ENCODE assay signal across 11 mouse cellular contexts in the genomic region with DNA sequence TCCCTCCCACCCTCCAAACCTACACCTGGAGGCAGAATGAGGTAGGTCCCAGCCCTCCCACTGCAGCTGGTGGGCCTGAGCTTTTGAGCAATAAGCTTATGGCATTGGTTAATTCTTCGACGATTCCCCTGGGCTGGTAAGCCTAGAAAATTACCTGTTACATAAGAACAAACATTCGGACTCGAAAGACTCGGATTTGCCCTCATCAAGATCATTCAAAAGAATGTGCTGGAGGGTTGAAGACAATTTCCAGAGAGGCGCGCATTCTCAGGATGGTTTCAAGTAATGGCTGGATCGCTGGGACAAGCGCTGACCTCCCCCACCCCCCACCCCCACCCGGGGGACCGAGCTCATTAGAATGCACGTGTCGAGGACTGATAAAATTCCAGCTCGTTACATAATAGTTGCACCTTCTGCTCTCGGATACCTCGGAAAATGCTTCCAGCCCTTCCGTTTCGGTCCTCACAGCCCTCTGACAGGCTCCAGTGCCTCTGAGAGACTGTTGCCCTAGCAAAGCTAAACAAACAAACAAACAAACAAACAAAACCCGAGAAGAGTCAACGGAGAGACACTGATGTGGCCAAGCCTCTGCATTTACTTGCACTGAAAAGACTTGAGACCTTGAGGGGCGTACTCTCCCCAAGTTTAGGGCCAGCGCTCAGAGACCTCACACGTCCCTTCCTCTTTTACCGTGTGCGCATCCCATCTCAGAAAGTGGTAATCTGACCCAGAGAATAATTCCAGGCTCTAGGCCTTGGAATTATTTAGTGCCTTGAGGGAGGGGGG.
DNase-seq lines count a peak whose midpoint lies in the region; ATAC-seq lines count a peak whose summit lies in the region.
"Had no signal": no experiment of that assay in that cellular context is flagged by ENCODE, and none has a peak within 500 bp of the region (broad histone marks: within the 10 kb centered on the region; RNA-seq: fewer than 3 reads in every experiment).

No protein-coding gene starts in this region.

- H3K9ac ChIP-seq in hindbrain, embryonic 11.5 days (ENCODE audit: low read depth, low read length) = 0 out of 2 replicates have a peak overlapping the region, but pooled peaks have one; percentile 15
- H3K9ac ChIP-seq in midbrain, embryonic 11.5 days (ENCODE audit: low read length) = peak overlapping the region; percentile 54

- peak; percentile 32; the same call in 1 of the 2 replicates for ATAC-seq in common myeloid progenitor, adult 5-6 weeks (replicated peaks; ENCODE audit: low read depth, poor library complexity, severe bottlenecking)
- ATAC-seq in hindbrain, embryonic 11.5 days (ENCODE audit: low FRiP score) = 0 out of 2 replicates have a peak, but pooled peaks have one; percentile 27
- peak; percentile 67 for ATAC-seq in midbrain, embryonic 11.5 days (ENCODE audit: low FRiP score)

- WGBS in hindbrain, embryonic 11.5 days = 6% methylated on average over 25 of the region's 25 CpGs
- WGBS in midbrain, embryonic 11.5 days = 4% methylated on average over 25 of the region's 25 CpGs

- no peaks in the 10 kb centered on the region for H3K36me3 ChIP-seq in hindbrain, embryonic 11.5 days (ENCODE audit: control insufficient read depth, insufficient read depth, low read length)
- no peaks in the 10 kb centered on the region for H3K36me3 ChIP-seq in midbrain, embryonic 11.5 days (ENCODE audit: control insufficient read depth, insufficient read depth, low read length)

- 0 out of 2 replicates have a peak, but pooled peaks cover 4% of the 10 kb centered on the region for H3K4me1 ChIP-seq in hindbrain, embryonic 11.5 days (replicated peaks; ENCODE audit: control insufficient read depth, insufficient read depth, low read length)
- peaks cover 9% of the 10 kb centered on the region for H3K4me1 ChIP-seq in midbrain, embryonic 11.5 days (ENCODE audit: control insufficient read depth, insufficient read depth, low read length)

- H3K27me3 ChIP-seq in hindbrain, embryonic 11.5 days (ENCODE audit: control insufficient read depth, insufficient read depth, low read length) = no peaks in the 10 kb centered on the region; the same call in 1 of the 2 replicates
- H3K27me3 ChIP-seq in midbrain, embryonic 11.5 days (ENCODE audit: control insufficient read depth, insufficient read depth, low read length) = no peaks in the 10 kb centered on the region

- peak; percentile 43 for DNase-seq in heart, adult 11 months
- no peak for DNase-seq in heart, adult 18-20 months
- DNase-seq in hindbrain, embryonic 11.5 days (ENCODE audit: low spot score) = peak; percentile 61
- peak; percentile 95 for DNase-seq in midbrain, embryonic 11.5 days (ENCODE audit: low spot score, missing footprints)
- DNase-seq in spleen, adult 12 weeks (ENCODE audit: low spot score) = no peak
- no peak for DNase-seq in urinary bladder, postnatal 25 days (ENCODE audit: low spot score)
- no peak for DNase-seq in frontal cortex, postnatal 10 days (ENCODE audit: low spot score in 2 of 2)
- DNase-seq: cerebellum, postnatal 10 days had no signal

- no peak overlapping the region for H3K27ac ChIP-seq in hindbrain, embryonic 11.5 days (ENCODE audit: low read depth, low read length)
- H3K27ac ChIP-seq in midbrain, embryonic 11.5 days (ENCODE audit: low read depth, low read length) = no peak overlapping the region
- H3K27ac ChIP-seq: layer of hippocampus, adult 2 months had no signal

- H3K9me3 ChIP-seq in hindbrain, embryonic 11.5 days (ENCODE audit: control insufficient read depth, low read length) = no peaks in the 10 kb centered on the region
- H3K9me3 ChIP-seq in midbrain, embryonic 11.5 days (ENCODE audit: control insufficient read depth, low read length) = no peaks in the 10 kb centered on the region

- H3K4me2 ChIP-seq in hindbrain, embryonic 11.5 days (replicated peaks; ENCODE audit: low read depth, low read length) = peak overlapping the region; percentile 55
- peak overlapping the region; percentile 61 for H3K4me2 ChIP-seq in midbrain, embryonic 11.5 days

- H3K4me3 ChIP-seq in hindbrain, embryonic 11.5 days (ENCODE audit: low read depth, low read length) = peak overlapping the region; percentile 21
- H3K4me3 ChIP-seq in midbrain, embryonic 11.5 days (ENCODE audit: low read depth, low read length) = peak overlapping the region; percentile 33
- H3K4me3 ChIP-seq: layer of hippocampus, adult 2 months; myocyte had no signal

Comparison
In these comparisons a context has a peak if more than half of its experiments do, and no peak if none do; other contexts are left out.
1. DNase-seq: peak in heart, adult 11 months (single experiment), hindbrain, embryonic 11.5 days (single experiment) and midbrain, embryonic 11.5 days (single experiment); none in heart, adult 18-20 months (0 of 2), spleen, adult 12 weeks (single experiment), urinary bladder, postnatal 25 days (single experiment) and frontal cortex, postnatal 10 days (0 of 2).
2. Peak in every context shown above with its lines, with median percentiles within 50 percentile points of each other: ATAC-seq.